Comparison of ENCODE assay signal across 8 mouse cellular contexts in genomic region chr16:58514565-58514964, GRCm38 (mm10). TPM values are rescaled to one million over a fixed set of nuclear protein-coding genes. Genes with fewer than 3 reads are reported as not detected.
A peak's percentile ranks its signal among the peaks of the same experiment; 100 is the strongest.
DNase-seq lines count a peak whose midpoint lies in the region; ATAC-seq and TF ChIP-seq lines count a peak whose summit lies in the region.
"Had no signal": no experiment of that assay in that cellular context is flagged by ENCODE, and none has a peak within 500 bp of the region (broad histone marks: within the 10 kb centered on the region; RNA-seq: fewer than 3 reads in every experiment).

No protein-coding gene starts in this region.

- peak overlapping the region; percentile 61; the same call in 1 of the 2 replicates for H3K4me3 ChIP-seq in G1E (ENCODE audit: low read depth, low read length)
- H3K4me3 ChIP-seq in heart, postnatal 0 days (ENCODE audit: low read depth, low read length), result no peak overlapping the region
- H3K4me3 ChIP-seq in liver, postnatal 0 days (ENCODE audit: low read depth, low read length), result no peak overlapping the region
- H3K4me3 ChIP-seq in stomach, embryonic 14.5 days (ENCODE audit: low read depth, low read length), result no peak overlapping the region
- H3K4me3 ChIP-seq: myocyte had no signal

- H3K27ac ChIP-seq in heart, postnatal 0 days (ENCODE audit: low read depth), result peak overlapping the region; percentile 91; the same call in 1 of the 2 replicates
- H3K27ac ChIP-seq in liver, postnatal 0 days (ENCODE audit: low read depth), result peak overlapping the region; percentile 58
- H3K27ac ChIP-seq in stomach, embryonic 14.5 days (ENCODE audit: low read length), result no peak overlapping the region

- H3K36me3 ChIP-seq in G1E (replicated peaks), result peaks cover 51% of the 10 kb centered on the region
- no peaks in the 10 kb centered on the region for H3K36me3 ChIP-seq in heart, postnatal 0 days (replicated peaks; ENCODE audit: control insufficient read depth, insufficient read depth, low read length)
- no peaks in the 10 kb centered on the region for H3K36me3 ChIP-seq in liver, postnatal 0 days (replicated peaks; ENCODE audit: insufficient read depth, low read length)
- no peaks in the 10 kb centered on the region for H3K36me3 ChIP-seq in stomach, embryonic 14.5 days (ENCODE audit: control insufficient read depth, insufficient read depth, low read length)

- WGBS in heart, postnatal 0 days, result 67% methylated on average over 9 of the region's 9 CpGs
- 51% methylated on average over 9 of the region's 9 CpGs for WGBS in liver, postnatal 0 days (ENCODE audit: insufficient replicate concordance)
- WGBS in stomach, embryonic 14.5 days, result 76% methylated on average over 9 of the region's 9 CpGs

- H3K4me1 ChIP-seq in G1E (ENCODE audit: insufficient read depth, low read depth, low read length), result peaks cover 75% of the 10 kb centered on the region
- peaks cover 26% of the 10 kb centered on the region; the same call in 1 of the 2 replicates for H3K4me1 ChIP-seq in heart, postnatal 0 days (ENCODE audit: control insufficient read depth, insufficient read depth)
- H3K4me1 ChIP-seq in liver, postnatal 0 days (ENCODE audit: insufficient read depth), result peaks cover 15% of the 10 kb centered on the region
- peaks cover 19% of the 10 kb centered on the region; the same call in 1 of the 2 replicates for H3K4me1 ChIP-seq in stomach, embryonic 14.5 days (ENCODE audit: control insufficient read depth, insufficient read depth, low read length)

- no peak overlapping the region for H3K9ac ChIP-seq in heart, postnatal 0 days (replicated peaks; ENCODE audit: low read depth, low read length)
- no peak overlapping the region; the same call in 1 of the 2 replicates for H3K9ac ChIP-seq in liver, postnatal 0 days (replicated peaks)
- H3K9ac ChIP-seq in stomach, embryonic 14.5 days (replicated peaks; ENCODE audit: low read depth, low read length), result no peak overlapping the region

- peak; percentile 60 for DNase-seq in CD4-positive helper T cell, adult 2 months (ENCODE audit: low read depth, low spot score)
- no peak for DNase-seq in G1E (ENCODE audit: low spot score)
- DNase-seq in heart, postnatal 0 days (ENCODE audit: low spot score), result no peak
- peak; percentile 78 for DNase-seq in liver, postnatal 0 days
- no peak for DNase-seq in layer of hippocampus, postnatal 10 days (ENCODE audit: low spot score in 2 of 2)
- DNase-seq in right cerebral cortex, adult 18-20 months, result no peak

- H3K9me3 ChIP-seq in G1E (replicated peaks), result no peaks in the 10 kb centered on the region
- no peaks in the 10 kb centered on the region for H3K9me3 ChIP-seq in heart, postnatal 0 days (replicated peaks; ENCODE audit: control insufficient read depth, low read length)
- no peaks in the 10 kb centered on the region for H3K9me3 ChIP-seq in liver, postnatal 0 days (ENCODE audit: low read length)
- no peaks in the 10 kb centered on the region for H3K9me3 ChIP-seq in stomach, embryonic 14.5 days (ENCODE audit: control insufficient read depth, low read depth, low read length)

- no peak overlapping the region for H3K4me2 ChIP-seq in heart, postnatal 0 days (ENCODE audit: low read depth, low read length)
- peak overlapping the region; percentile 58 for H3K4me2 ChIP-seq in liver, postnatal 0 days (ENCODE audit: low read depth, low read length)
- no peak overlapping the region for H3K4me2 ChIP-seq in stomach, embryonic 14.5 days (replicated peaks; ENCODE audit: low read depth, low read length)

- peak; percentile 47 for ATAC-seq in G1E (ENCODE audit: extremely low read depth, insufficient number of reproducible peaks, low FRiP score, poor library complexity, severe bottlenecking)
- ATAC-seq in heart, postnatal 0 days (ENCODE audit: insufficient read depth, low read depth), result no peak
- peak; percentile 92 for ATAC-seq in liver, postnatal 0 days
- ATAC-seq in stomach, embryonic 14.5 days (ENCODE audit: insufficient number of reproducible peaks, insufficient read depth, low FRiP score, low read depth), result peak; percentile 46; the same call in 1 of the 2 replicates

- no peak for TF ChIP-seq EP300 in heart, postnatal 0 days (IDR thresholded peaks at IDR 0.05; ENCODE audit: low read depth)
- peak; percentile 82 for TF ChIP-seq EP300 in liver, postnatal 0 days (IDR thresholded peaks at IDR 0.05; ENCODE audit: low read depth)

- no peaks in the 10 kb centered on the region for H3K27me3 ChIP-seq in G1E (ENCODE audit: insufficient read depth, low read length)
- H3K27me3 ChIP-seq in heart, postnatal 0 days (ENCODE audit: control insufficient read depth, insufficient read depth, low read length), result no peaks in the 10 kb centered on the region
- H3K27me3 ChIP-seq in liver, postnatal 0 days (ENCODE audit: insufficient read depth, low read length), result no peaks in the 10 kb centered on the region
- no peaks in the 10 kb centered on the region for H3K27me3 ChIP-seq in stomach, embryonic 14.5 days (ENCODE audit: control insufficient read depth, insufficient read depth, low read length)

- TF ChIP-seq CTCF in G1E (IDR thresholded peaks at IDR 0.05; ENCODE audit: low read depth, low read length), result peak; percentile 92
- peak; percentile 42 for TF ChIP-seq CTCF in heart, postnatal 0 days (IDR thresholded peaks at IDR 0.05; ENCODE audit: low read depth)
- peak; percentile 94 for TF ChIP-seq CTCF in liver, postnatal 0 days (IDR thresholded peaks at IDR 0.05; ENCODE audit: low read depth)

RNA-seq across cellular contexts. Expression of gene St3gal6, which starts 9.5 kb away (rescaled TPM):
- total RNA-seq in G1E (2014; fragmentation: Nextera tagmentation) (327 and 403 TPM in 2 replicates), G1E (2017) (104 and 115 TPM in 2 replicates)
- 166 and 198 TPM in 2 replicates for polyA plus RNA-seq in G1E (2012)
- total RNA-seq in heart, postnatal 0 days (2014; rRNA removed; ENCODE audit: low replicate concordance), result 7.8 and 7.9 TPM in 2 replicates
- polyA plus RNA-seq in heart, postnatal 0 days (2015; fragmentation: Nextera tagmentation; extraction: Ambion mirVana), result 14.7 and 17.2 TPM in 2 replicates
- 11.8 and 16.8 TPM in 2 replicates for polyA plus RNA-seq in liver, postnatal 0 days (2015; fragmentation: Nextera tagmentation; extraction: Ambion mirVana)
- polyA plus RNA-seq in stomach, embryonic 14.5 days (2014; fragmentation: Nextera tagmentation; extraction: Ambion mirVana), result 9.7 and 11.1 TPM in 2 replicates
- 10 to 100 TPM; 16.3 to 19.1 TPM for total RNA-seq in layer of hippocampus, postnatal 10 days (2021)

Comparison
In these comparisons a context has a peak if more than half of its experiments do, and no peak if none do; other contexts are left out.
1. DNase-seq: peak in CD4-positive helper T cell, adult 2 months (single experiment) and liver, postnatal 0 days (single experiment); none in G1E (single experiment), heart, postnatal 0 days (single experiment), layer of hippocampus, postnatal 10 days (0 of 2) and right cerebral cortex, adult 18-20 months (single experiment).
2. CTCF ChIP-seq: peak in every context shown above with its lines; median percentile 94 in liver, postnatal 0 days; 92 in G1E; 42 in heart, postnatal 0 days.